Mouse (Mus musculus): ENCODE measurements around the gene St6gal1. TPM values are rescaled to one million over a fixed set of nuclear protein-coding genes. Genes with fewer than 3 reads are reported as not detected.

The St6gal1 gene
- total RNA-seq, 2 experiments from 2014 or later: 3.2 to 7.5 TPM

- ATAC-seq (replicated peaks; ENCODE audit: low FRiP score, poor library complexity, severe bottlenecking): no peak
These were observed 19.9 kb downstream of the St6gal1 start for GRCm38 (mm10) chr16:23244486-23244885.

- ATAC-seq (replicated peaks; ENCODE audit: low FRiP score, poor library complexity, severe bottlenecking): no peak
These were observed 24.7 kb downstream of the St6gal1 start for GRCm38 (mm10) chr16:23249285-23249684.

GRCm38 (mm10) chr16:23249762-23250161 is 25.2 kb downstream of the St6gal1 start:
- no peak for ATAC-seq (replicated peaks; ENCODE audit: low FRiP score, poor library complexity, severe bottlenecking)

- no peak for ATAC-seq (replicated peaks; ENCODE audit: low FRiP score, poor library complexity, severe bottlenecking)
These were observed 26.3 kb downstream of the St6gal1 start for GRCm38 (mm10) chr16:23250556-23251444.

- ATAC-seq (replicated peaks; ENCODE audit: low FRiP score, poor library complexity, severe bottlenecking): no peak
These were observed 26.9 kb downstream of the St6gal1 start for GRCm38 (mm10) chr16:23251445-23251773.

- no peak for ATAC-seq (replicated peaks; ENCODE audit: low FRiP score, poor library complexity, severe bottlenecking)
These were observed 29.1 kb downstream of the St6gal1 start for GRCm38 (mm10) chr16:23253620-23254019.

- ATAC-seq (replicated peaks; ENCODE audit: low FRiP score, poor library complexity, severe bottlenecking): no peak
These were observed 29.5 kb downstream of the St6gal1 start for GRCm38 (mm10) chr16:23254062-23254461.

- no peak for ATAC-seq (replicated peaks; ENCODE audit: low FRiP score, poor library complexity, severe bottlenecking)
These were observed 32.1 kb downstream of the St6gal1 start for GRCm38 (mm10) chr16:23256638-23257037.

GRCm38 (mm10) chr16:23258429-23258822 is 33.9 kb downstream of the St6gal1 start:
- no peak for ATAC-seq (replicated peaks; ENCODE audit: low FRiP score, poor library complexity, severe bottlenecking)

GRCm38 (mm10) chr16:23258823-23259457 is 34.4 kb downstream of the St6gal1 start:
- ATAC-seq (replicated peaks; ENCODE audit: low FRiP score, poor library complexity, severe bottlenecking): no peak

- no peak for ATAC-seq (replicated peaks; ENCODE audit: low FRiP score, poor library complexity, severe bottlenecking)
These were observed 35.0 kb downstream of the St6gal1 start for GRCm38 (mm10) chr16:23259580-23259979.

- no peak for ATAC-seq (replicated peaks; ENCODE audit: low FRiP score, poor library complexity, severe bottlenecking)
These were observed 37.7 kb downstream of the St6gal1 start for GRCm38 (mm10) chr16:23262131-23262768.

- no peak for ATAC-seq (replicated peaks; ENCODE audit: low FRiP score, poor library complexity, severe bottlenecking)
These were observed 38.3 kb downstream of the St6gal1 start for GRCm38 (mm10) chr16:23262846-23263245.

- no peak for ATAC-seq (replicated peaks; ENCODE audit: low FRiP score, poor library complexity, severe bottlenecking)
These were observed 40.5 kb downstream of the St6gal1 start for GRCm38 (mm10) chr16:23264999-23265398.

GRCm38 (mm10) chr16:23265481-23265880 is 40.9 kb downstream of the St6gal1 start:
- ATAC-seq (replicated peaks; ENCODE audit: low FRiP score, poor library complexity, severe bottlenecking): no peak

GRCm38 (mm10) chr16:23266293-23266692 is 41.8 kb downstream of the St6gal1 start:
- no peak for ATAC-seq (replicated peaks; ENCODE audit: low FRiP score, poor library complexity, severe bottlenecking)

- no peak for ATAC-seq (replicated peaks; ENCODE audit: low FRiP score, poor library complexity, severe bottlenecking)
These were observed 42.4 kb downstream of the St6gal1 start for GRCm38 (mm10) chr16:23266896-23267295.

- ATAC-seq (replicated peaks; ENCODE audit: low FRiP score, poor library complexity, severe bottlenecking): no peak
These were observed 43.7 kb downstream of the St6gal1 start for GRCm38 (mm10) chr16:23268231-23268630.

- no peak for ATAC-seq (replicated peaks; ENCODE audit: low FRiP score, poor library complexity, severe bottlenecking)
These were observed 44.8 kb downstream of the St6gal1 start for GRCm38 (mm10) chr16:23269056-23269983.

Measured in erythroid progenitor cell, adult 5-6 weeks (primary cell).